Mouse (Mus musculus) activated CD4-positive, CD25-positive, alpha-beta regulatory T cell, adult 9 weeks (primary cell): Measurements from ENCODE around the gene Ccdc181. TPM values are rescaled to one million over a fixed set of nuclear protein-coding genes. Genes with fewer than 3 reads are reported as not detected.

ENCODE experiments used
- polyA plus RNA-seq: library from polyadenylated mRNA; unstranded; fragments of 100-300 nt; shearing (Covaris generic); gene quantifications from one replicate; pipeline ENCODE4 v1.2.1, GENCODE M21; 2017

Gene Ccdc181
- 9.4 TPM for polyA plus RNA-seq

DNA sequence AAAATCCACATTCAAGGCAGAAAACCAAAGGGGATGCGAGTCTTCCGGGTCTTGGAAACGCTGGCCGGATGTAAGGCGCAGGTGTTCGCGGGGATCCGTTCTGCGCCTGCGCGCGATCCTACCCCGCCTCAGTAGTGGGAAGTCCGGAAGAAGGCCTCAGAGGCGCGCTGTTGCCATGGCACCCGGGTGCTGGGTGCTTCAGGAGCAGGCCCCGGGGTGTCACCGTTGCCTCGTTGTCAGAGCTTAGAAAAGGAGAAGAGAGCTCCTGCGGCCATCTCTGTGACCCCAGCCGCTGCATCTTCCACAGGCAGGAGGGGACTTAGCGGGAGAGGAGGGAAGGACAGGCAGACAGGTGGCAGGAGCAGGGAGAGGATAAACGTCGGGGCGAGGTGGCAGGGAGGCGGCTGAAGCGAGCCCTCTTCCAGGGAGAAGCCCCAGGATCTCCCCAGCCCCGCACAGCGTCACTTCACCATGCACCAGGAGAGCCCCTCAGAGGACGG lies at the start of gene Ccdc181:
Gene Ccdc181 (plus strand): TSS at position 131 of the 500 bp plus-strand sequence.

DNA sequence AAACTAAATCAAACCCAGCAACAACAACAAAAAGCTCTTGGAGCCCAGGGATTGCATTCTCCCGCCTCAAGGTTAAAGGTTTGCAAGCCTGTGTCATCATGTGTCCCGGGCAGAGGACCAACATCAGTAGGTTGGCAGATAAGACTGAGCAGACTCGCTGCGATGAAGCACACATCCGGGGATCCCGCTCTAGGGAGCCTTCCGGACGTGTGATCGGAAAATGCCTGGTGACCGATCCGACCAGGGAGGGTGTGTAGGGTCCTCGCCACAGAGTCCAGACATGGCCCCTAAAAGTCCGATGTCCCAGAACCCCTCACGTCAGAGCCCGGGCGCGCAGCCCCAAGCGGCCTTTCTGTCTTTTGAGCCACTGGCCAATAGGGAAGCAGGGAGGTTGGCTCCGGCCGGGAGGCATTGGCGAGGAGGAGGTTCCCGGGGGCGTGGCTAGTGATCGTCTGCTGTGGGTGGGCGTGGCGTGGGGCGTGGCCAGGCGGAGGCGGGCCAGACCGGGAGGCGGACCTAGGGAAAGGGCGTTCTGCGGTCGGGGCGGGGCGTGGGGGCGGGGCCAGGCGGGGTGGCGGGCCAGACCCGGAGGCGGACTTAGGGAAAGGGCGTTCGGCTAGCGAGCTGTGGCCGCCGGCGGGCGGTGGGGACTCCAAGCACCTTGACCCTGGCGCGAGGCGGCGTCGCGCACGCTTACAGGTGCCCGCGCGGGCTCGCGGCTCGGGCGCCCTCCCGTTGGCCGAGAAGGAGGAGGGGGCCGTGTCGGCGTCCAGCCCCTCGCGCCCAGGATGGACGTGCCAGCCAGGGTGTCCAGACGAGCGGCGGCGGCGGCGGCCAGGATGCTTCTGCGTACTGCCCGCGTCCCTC lies 26.7 kb upstream of the Ccdc181 start, which contains the start of gene Slc19a2:
Gene Slc19a2 (plus strand): TSS at position 582 of the 867 bp plus-strand sequence.

DNA sequence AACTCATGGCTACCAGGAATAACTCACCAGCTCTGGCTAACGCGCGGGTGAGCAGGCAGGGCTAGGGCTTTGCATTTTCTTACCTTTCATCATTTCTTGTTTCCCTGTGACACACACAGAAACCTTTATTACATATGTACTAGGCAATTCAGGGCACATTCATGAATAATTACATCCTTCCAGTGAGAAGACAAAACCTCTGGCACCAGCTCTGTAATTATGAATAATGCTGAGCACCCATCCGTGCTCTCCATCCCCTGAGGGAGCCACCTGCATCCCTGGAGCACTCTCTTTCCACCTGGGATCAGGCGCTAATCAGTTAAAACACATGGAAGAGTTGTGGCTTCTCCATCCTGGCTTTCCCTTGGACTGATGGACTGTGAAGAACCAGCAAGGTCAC lies 28.4 kb downstream of the Ccdc181 start, which contains the start of gene Nme7:
Gene Nme7 (plus strand): TSS at position 301 of the 400 bp plus-strand sequence.

DNA sequence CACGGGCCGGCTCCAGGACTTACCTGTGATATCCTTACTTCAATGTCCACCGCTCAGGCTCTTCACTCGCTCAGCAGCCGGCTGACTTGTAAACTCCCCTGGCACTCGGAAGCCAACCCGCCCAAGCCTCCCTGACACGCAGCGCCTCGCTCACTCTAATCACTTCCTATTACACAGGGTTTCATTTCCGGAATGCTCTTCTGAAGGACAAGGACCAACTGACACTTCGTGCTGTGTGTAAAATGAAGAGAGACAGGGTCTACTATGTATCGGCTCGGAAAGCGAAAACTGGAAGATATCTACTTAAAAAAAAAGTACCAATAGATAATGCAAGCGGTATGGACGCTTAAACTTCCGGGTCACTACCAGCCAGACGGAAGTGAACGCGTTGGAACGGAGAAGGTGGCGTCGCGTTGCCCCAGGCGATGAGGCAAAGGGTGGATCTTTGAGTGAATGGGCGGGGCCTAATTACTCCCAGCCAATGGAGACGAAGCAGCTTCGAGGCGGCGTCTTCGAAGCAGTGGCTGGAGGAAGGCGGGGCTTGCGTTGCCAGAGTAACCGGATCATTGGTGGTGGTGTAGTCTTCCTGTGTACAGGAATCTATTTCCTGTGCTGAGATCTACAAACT lies 31.9 kb downstream of the Ccdc181 start, which contains the start of gene Blzf1:
Gene Blzf1 (minus strand): TSS at position 366 of the 628 bp plus-strand sequence.

Other genes with a start within 250 kb of the Ccdc181 start
- gene Sele, start 227.4 kb upstream of the Ccdc181 start, polyA plus RNA-seq: 0.31 TPM
- gene Sell, start 213.6 kb upstream of the Ccdc181 start, polyA plus RNA-seq: 839 TPM
- 4.1 TPM for gene Selp, start 160.3 kb upstream of the Ccdc181 start, polyA plus RNA-seq
- not detected for gene F5, start 123.7 kb upstream of the Ccdc181 start, polyA plus RNA-seq
- gene Slc19a2, start 26.5 kb upstream of the Ccdc181 start, polyA plus RNA-seq: 1.1 TPM
- gene Nme7, start 28.5 kb downstream of the Ccdc181 start, polyA plus RNA-seq: 20.1 TPM
- 19.6 TPM for gene Blzf1, start 31.9 kb downstream of the Ccdc181 start, polyA plus RNA-seq
- gene Atp1b1, start 182.8 kb downstream of the Ccdc181 start, polyA plus RNA-seq: 4.9 TPM